ENCODE assay signal across 9 mouse cellular contexts in the genomic region with DNA sequence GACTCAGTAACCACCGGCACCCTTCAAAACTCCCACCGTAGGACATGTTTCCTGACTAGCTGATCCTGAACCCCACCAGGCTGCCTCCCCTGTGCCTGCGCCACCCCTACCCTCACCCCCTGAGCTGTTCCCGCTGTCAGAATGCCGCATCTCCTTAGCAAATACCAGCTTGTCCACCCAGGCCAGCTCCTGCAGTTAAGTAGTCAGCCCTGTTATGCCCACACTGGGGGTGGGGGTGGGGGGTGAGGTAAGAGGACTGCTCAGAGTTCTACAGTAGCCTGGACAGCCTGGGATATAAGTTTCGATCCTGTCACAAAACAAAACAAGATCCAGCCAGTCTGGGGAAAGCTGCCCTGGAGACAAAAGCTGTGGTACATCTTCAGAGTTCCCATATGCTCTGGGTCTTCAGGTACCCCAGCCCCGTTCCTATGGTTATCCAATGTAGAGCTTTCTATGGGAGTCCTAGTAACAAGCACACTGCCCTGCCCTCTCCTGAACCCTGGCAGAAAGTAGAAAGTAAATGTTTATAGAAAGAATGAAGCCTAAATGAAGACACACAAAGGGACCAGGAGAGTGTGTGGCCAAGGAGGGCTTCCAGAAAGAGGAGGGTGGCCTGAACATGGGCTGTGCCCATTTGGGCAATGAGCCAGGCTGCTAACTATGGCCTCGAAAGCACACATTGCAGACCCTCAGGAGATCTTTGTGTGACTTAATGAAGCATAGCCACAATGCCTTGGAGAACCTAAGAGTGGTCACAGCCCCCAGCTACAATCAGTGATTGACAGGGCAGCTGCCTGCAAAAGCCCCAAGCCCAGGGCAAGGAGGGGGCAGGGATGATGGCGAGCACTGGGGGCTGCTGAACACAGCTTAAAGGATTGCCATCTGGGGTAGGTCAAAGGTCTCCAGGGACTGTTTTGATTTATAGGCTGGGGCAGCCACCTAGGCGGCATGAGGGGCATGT. TPM values are rescaled to one million over a fixed set of nuclear protein-coding genes. Genes with fewer than 3 reads are reported as not detected.
DNase-seq lines count a peak whose midpoint lies in the region; ATAC-seq lines count a peak whose summit lies in the region.
"Had no signal": no experiment of that assay in that cellular context is flagged by ENCODE, and none has a peak within 500 bp of the region (broad histone marks: within the 10 kb centered on the region; RNA-seq: fewer than 3 reads in every experiment).

No protein-coding gene starts in this region.

- no peaks in the 10 kb centered on the region for H3K9me3 ChIP-seq in heart, embryonic 12.5 days (replicated peaks)
- no peaks in the 10 kb centered on the region for H3K9me3 ChIP-seq in embryonic facial prominence, embryonic 12.5 days
- no peaks in the 10 kb centered on the region for H3K9me3 ChIP-seq in intestine, embryonic 15.5 days

- no peak for DNase-seq in heart, adult 18-20 months
- peak; percentile 90 for DNase-seq in neural tube, embryonic 10.5 days (ENCODE audit: extremely low spot score, low spot score)
- DNase-seq in adipocyte (ENCODE audit: low spot score), result no peak
- no peak for DNase-seq in Muller cell, postnatal 12 days (ENCODE audit: inconsistent ontology term)
- DNase-seq in left cerebral cortex, postnatal 36 days (ENCODE audit: low spot score in 2 of 2), result no peak

- H3K4me1 ChIP-seq in heart, embryonic 12.5 days (replicated peaks), result peaks cover 91% of the 10 kb centered on the region
- peaks cover 53% of the 10 kb centered on the region for H3K4me1 ChIP-seq in embryonic facial prominence, embryonic 12.5 days
- peaks cover 52% of the 10 kb centered on the region for H3K4me1 ChIP-seq in intestine, embryonic 15.5 days (replicated peaks)

- H3K9ac ChIP-seq in heart, embryonic 12.5 days, result peak overlapping the region; percentile 44
- H3K9ac ChIP-seq in embryonic facial prominence, embryonic 12.5 days, result no peak overlapping the region
- H3K9ac ChIP-seq in intestine, embryonic 15.5 days, result peak overlapping the region; percentile 4; the same call in 1 of the 2 replicates

- no peaks in the 10 kb centered on the region for H3K27me3 ChIP-seq in heart, embryonic 12.5 days (replicated peaks)
- no peaks in the 10 kb centered on the region for H3K27me3 ChIP-seq in embryonic facial prominence, embryonic 12.5 days
- H3K27me3 ChIP-seq in intestine, embryonic 15.5 days (replicated peaks), result no peaks in the 10 kb centered on the region

- no peak for ATAC-seq in heart, embryonic 12.5 days (ENCODE audit: insufficient number of reproducible peaks, low FRiP score)
- ATAC-seq in embryonic facial prominence, embryonic 12.5 days (ENCODE audit: insufficient number of reproducible peaks, insufficient read depth, low FRiP score, low TSS enrichment), result peak; percentile 73
- peak; percentile 40 for ATAC-seq in intestine, embryonic 15.5 days

- H3K4me2 ChIP-seq in heart, embryonic 12.5 days, result no peak overlapping the region
- no peak overlapping the region; the same call in 1 of the 2 replicates for H3K4me2 ChIP-seq in embryonic facial prominence, embryonic 12.5 days (replicated peaks)
- H3K4me2 ChIP-seq in intestine, embryonic 15.5 days (replicated peaks), result peak overlapping the region; percentile 14; the same call in 1 of the 2 replicates

- peak overlapping the region; percentile 88; the same call in 1 of the 2 replicates for H3K27ac ChIP-seq in heart, embryonic 12.5 days (ENCODE audit: poor library complexity, severe bottlenecking)
- H3K27ac ChIP-seq in embryonic facial prominence, embryonic 12.5 days, result 0 out of 2 replicates have a peak overlapping the region, but pooled peaks have one; percentile 25
- H3K27ac ChIP-seq in intestine, embryonic 15.5 days, result peak overlapping the region; percentile 22; the same call in 1 of the 2 replicates
- H3K27ac ChIP-seq: macrophage had no signal

- no peaks in the 10 kb centered on the region for H3K36me3 ChIP-seq in heart, embryonic 12.5 days
- H3K36me3 ChIP-seq in embryonic facial prominence, embryonic 12.5 days, result no peaks in the 10 kb centered on the region
- no peaks in the 10 kb centered on the region for H3K36me3 ChIP-seq in intestine, embryonic 15.5 days

- intact Hi-C loops in left cerebral cortex, postnatal 36 days (cut with DNase I), result no loop called here

- H3K4me3 ChIP-seq in heart, embryonic 12.5 days, result no peak overlapping the region
- no peak overlapping the region for H3K4me3 ChIP-seq in embryonic facial prominence, embryonic 12.5 days
- H3K4me3 ChIP-seq in intestine, embryonic 15.5 days (replicated peaks), result no peak overlapping the region

- 54% methylated on average over 10 of the region's 10 CpGs for WGBS in heart, embryonic 12.5 days
- WGBS in embryonic facial prominence, embryonic 12.5 days, result 26% methylated on average over 10 of the region's 10 CpGs
- whole genome bisulfite sequencing in intestine, embryonic 15.5 days, result 32% methylated on average over 10 of the region's 10 CpGs

RNA-seq across cellular contexts. Expression of a gene that starts 38.3 kb away (rescaled TPM):
- polyA plus RNA-seq in heart, embryonic 12.5 days (2016; fragmentation: Nextera tagmentation; extraction: Ambion mirVana), result 66.1 and 67.6 TPM in 2 replicates
- 1 to 10 TPM; 2.1 to 3.9 TPM for total RNA-seq in heart, adult 18-20 months (2021)
- polyA plus RNA-seq in embryonic facial prominence, embryonic 12.5 days (2016; fragmentation: Nextera tagmentation; extraction: Ambion mirVana), result 35.2 and 36.8 TPM in 2 replicates
- 29.3 and 29.9 TPM in 2 replicates for polyA plus RNA-seq in intestine, embryonic 15.5 days (2015; fragmentation: Nextera tagmentation; extraction: Ambion mirVana)
- total RNA-seq in left cerebral cortex, postnatal 36 days (2021), result 1 to 10 TPM; 4.8 to 5.5 TPM

Comparison
In these comparisons a context has a peak if more than half of its experiments do, and no peak if none do; other contexts are left out.
1. H3K27ac ChIP-seq: peak in every context shown above with its lines; median percentile 88 in heart, embryonic 12.5 days; 25 in embryonic facial prominence, embryonic 12.5 days; 22 in intestine, embryonic 15.5 days.